Mouse (Mus musculus) 3134 (cell line): ENCODE measurements around the gene Cklf.
"Not testable (repeated sequence)": the region's sequence is repeated elsewhere in the genome, so short reads cannot be mapped to it uniquely, and the experiment has no call there.

Experiments
- DNase-seq: peaks from one replicate; pipeline ENCODE4 v3.0.0-alpha.2; 2011; ENCODE audit warnings: low spot score; ENCODE audit not compliant: insufficient read length; ENCODE audit errors: extremely low read depth

The Cklf gene

DNA sequence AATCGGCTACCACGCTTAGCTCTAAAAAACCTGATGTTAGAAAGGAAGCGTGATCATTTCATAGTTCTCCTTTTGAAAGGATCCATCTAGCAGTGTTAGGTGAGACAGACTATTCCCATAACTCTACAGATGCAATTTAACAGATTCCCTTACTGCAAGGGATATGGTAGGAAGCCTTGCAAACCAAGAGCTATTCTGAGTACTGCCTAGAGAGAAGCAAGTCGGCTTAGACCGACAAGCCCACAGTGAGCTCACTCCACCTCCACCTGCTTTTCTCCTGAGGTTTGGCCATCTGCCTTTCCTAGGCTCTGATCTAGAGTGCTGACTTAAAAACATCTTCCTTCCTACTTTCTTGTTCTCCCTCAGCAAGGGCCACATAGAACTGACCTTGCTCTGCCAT lies 11.1 kb downstream of the Cklf start:
- not testable (repeated sequence) for DNase-seq

DNA sequence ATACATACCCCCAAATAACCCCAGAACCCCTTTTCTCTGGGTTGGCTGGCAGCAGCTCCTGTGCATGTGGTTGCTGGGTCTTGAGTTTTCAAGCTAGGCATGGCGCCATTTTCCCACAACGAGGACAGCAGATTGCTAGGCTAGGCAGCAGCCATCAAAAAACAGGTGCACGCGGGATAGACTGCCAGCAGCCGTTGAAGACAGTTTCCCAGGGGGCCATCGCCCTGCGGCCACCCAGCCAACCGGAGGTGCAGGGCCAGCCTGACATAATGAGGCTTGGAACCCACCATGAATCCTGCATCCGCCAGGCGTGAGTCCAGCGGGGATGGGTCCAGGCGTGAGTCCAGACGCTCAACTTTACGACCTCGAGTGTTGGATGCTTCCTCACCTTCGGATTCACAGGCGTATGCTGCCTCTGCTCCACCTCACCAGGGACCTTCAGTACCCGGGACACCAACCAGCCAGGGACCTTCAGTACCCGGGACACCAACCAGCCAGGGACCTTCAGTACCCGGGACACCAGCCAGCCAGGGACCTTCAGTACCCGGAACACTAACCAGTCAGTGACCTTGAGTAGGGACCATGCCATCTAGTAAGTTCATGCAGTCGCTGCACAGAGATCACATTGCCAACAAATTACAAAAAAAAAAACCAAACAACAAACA lies 13.7 kb downstream of the Cklf start:
- DNase-seq, result not testable (repeated sequence)

DNA sequence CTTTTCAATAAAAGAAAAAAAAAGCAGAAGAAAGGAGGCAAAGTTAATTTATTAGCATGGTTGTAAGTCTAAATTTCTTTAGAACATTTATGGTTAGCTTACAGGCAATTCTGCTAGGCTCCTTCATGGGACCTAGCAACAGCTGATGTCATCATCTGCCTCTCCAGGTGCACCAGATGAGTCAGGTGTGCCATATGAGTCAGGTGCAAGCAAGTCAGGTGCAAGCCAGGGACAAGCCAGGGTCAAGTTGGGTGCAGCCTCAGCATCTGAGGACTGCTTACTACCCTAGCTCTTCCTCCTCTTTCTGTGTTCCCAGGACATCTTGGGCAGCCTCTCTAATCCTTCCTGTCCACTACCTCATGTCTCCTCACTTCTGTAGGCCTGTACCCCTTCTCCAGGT lies 17.7 kb downstream of the Cklf start:
- no peak for DNase-seq

DNA sequence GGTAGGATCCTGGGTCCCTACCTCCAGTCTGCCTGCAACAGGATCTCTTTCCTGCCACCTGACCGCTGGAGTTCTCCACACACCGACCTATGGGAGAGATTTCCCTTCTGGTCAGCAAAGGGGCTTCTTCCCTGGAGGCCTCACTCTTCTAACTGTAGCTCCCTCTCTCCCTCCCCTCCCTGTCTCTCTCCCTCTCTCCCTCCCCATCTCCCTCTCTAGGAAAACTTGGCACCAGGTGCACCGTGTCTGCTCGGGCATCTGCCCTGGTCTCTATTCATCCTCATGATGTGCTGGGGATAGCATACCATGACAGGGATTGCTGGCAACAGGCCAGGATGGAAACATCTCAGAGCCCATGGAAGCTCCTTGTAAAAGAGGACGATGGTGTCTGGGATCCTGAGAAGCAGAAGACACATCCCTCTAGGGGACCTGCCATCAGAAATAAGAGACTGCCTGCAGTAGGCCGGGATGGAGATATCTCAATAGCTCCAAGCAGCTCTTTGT lies 18.3 kb downstream of the Cklf start:
- no peak for DNase-seq

DNA sequence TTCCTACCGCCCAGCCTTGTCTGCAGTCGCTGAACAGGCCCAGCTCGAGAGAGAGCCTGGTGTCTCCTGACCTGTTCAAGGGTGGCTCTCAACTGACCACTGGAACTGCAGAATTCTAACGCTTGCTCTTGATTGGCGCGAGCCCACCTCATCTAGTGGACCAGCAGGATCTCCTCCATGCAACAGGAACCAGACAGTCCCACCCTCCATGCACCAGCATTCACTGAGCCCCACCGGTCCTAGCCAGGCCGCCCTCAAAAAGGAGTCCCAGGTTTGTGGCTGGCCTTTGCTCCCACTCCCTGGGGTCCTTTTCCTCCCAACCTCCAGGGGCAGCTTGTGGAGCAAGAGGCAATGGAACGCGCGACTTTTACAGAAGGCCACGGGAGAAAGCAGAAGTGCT lies 42.4 kb downstream of the Cklf start, which contains the start of gene Cmtm2a:
TSS of gene Cmtm2a (minus strand) at position 101 of the 400 bp plus-strand sequence.
- not testable (repeated sequence) for DNase-seq

DNA sequence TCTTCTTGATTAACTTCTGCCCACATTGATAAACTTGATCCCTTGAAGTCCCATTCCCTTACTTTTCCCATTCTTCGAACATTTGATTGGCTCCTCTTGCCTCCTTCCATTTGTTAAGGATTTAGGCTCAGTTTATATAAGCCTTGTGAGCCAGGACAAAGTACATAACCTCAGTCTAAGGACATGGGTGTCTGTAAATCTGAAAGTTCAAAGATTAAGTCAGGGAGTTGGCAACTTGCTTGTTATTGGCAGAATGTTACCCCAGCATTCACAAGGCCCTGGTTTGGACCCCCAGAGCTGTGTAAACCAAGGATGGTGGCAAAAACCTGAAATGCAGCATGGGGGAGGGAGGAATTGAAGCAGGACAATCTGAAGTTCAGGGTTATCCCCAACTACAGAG lies 43.7 kb downstream of the Cklf start:
- DNase-seq, result no peak

DNA sequence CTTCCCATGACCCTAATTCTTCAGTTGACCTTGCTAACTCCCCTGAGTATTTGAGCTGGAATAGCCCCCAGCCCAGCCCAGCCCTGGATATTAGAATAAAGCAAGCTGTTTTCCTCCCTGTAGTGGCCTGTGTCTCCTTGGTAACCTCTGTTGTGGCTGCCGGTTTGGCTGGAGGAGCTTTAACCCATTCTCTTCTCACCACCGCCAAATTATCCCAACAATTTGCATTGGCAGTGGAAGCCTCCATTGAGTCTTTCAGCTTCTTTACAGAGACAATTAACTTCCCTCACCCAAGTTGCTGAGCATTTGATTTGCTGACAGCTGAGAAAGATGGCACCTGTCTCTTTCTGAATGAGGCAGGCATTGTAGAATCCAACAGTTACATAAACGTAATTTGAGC lies 50.9 kb downstream of the Cklf start:
- not testable (repeated sequence) for DNase-seq

DNA sequence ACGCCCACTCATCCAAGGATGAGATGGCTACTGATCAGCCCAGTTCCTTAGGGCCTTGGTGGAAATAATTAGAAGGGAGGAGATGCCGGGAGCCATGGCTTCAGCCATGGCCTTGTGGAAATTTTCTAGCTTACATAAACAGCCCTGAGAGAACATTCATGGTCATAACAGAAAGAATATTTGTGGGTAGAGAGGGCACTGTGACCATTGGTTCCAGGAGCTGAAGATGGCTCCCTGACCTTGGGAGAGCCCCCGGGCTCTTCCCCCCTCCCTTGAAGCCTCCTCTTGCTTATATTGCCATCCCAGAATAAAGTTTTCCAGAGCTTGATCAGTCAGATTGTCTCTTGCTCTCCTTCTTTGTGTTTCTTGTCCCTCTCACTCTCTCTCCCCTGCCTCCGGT lies 51.9 kb downstream of the Cklf start:
- not testable (repeated sequence) for DNase-seq

DNA sequence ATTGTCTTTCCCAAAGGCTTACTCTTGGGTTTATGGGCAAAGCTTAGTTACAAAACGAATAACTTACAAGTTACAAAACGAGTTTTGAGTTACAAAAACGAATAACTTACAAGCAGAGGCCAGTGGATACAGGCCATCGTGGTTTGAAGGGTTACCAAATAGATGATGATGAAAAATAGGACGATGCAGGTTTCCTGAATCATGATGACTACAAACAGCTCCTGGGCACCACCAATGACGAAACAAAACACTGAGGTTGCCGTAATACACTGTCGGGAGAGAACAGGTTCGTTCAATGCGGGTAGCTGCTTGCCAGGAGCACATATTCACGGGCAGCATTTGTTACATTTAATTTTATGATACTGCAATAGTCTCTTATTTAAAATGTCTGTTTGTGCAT lies 54.3 kb downstream of the Cklf start:
- DNase-seq, result no peak

DNA sequence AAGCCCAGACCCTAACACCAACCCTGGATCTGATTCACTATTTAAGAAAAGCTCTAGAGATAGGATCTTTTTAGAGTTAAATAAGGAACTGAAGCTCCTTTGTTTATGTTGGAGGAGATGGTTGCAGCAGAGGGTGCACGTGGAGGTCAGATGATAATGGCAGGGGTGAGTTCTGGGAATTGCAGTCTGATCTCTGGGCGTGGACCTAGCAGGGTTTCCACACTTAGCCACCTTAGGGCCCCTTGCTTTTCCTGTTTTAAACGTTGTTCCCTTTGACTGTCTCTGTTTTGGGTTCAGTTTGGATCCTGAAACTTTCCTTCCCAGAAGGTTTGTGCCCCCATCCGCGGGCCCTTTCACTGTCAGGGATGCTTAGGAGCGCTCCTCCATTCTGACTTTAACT lies 57.7 kb downstream of the Cklf start:
- not testable (repeated sequence) for DNase-seq

DNA sequence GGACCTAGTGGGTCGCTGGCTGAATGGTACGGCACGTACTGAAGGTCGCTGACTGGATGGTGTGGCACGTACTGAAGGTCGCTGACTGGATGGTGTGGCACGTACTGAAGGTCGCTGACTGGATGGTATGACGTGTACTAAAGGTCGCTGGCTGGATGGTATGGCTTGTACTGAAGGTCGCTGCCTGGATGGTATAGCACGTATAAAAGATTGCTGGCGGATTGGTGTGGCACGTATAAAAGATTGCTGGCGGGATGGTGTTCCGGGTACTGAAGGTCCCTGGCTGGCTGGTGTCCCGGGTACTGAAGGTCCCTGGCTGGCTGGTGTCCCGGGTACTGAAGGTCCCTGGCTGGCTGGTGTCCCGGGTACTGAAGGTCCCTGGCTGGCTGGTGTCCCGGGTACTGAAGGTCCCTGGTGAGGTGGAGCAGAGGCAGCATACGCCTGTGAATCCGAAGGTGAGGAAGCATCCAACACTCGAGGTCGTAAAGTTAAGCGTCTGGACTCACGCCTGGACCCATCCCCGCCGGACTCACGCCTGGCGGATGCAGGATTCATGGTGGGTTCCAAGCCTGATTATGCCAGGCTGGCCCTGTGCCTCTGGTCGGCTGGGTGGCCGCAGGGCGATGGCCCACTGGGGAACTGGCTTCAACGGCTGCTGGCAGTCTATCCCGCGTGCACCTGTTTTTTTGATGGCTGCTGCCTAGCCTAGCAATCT lies 58.9 kb downstream of the Cklf start, which contains the start of the genes Gm45711 and Cmtm1:
TSS of gene Gm45711 (minus strand) at position 641 of the 715 bp plus-strand sequence.
TSS of gene Cmtm1 (minus strand) at position 705 of the 715 bp plus-strand sequence.
- not testable (repeated sequence) for DNase-seq

DNA sequence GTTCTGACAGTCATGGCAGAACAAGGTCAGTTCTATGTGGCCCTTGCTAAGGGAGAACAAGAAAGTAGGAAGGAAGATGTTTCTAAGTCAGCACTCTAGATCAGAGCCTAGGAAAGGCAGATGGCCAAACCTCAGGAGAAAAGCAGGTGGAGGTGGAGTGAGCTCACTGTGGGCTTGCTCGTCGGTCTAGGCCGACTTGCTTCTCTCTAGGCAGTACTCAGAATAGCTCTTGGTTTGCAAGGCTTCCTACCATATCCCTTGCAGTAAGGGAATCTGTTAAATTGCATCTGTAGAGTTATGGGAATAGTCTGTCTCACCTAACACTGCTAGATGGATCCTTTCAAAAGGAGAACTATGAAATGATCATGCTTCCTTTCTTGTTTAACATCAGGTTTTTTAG lies 61.4 kb downstream of the Cklf start:
- not testable (repeated sequence) for DNase-seq

DNA sequence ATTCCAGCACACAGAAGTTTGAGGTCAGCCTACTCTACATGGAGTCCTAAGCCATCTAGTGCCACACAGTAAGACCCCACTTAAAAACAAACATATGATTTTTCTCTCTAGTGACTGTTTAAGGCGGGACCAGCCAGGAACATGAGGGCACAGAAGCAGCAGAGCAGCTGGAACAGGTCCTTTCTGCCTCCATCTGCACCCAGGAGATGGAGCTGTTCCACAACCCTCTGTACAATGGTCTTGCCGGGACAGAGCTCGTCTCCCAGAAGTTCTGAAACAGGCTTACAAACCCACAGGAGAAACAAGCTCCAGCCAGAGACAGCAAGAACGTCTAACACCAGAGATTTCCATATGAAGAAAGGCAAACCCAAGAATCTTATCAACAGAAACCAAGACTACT lies 62.6 kb downstream of the Cklf start:
- no peak for DNase-seq
